Mouse (Mus musculus) urinary bladder, postnatal 4 days (tissue): ENCODE data around the gene Polr3b.
A peak's percentile ranks its signal among the peaks of the same experiment; 100 is the strongest.

Source experiments
- DNase-seq, 2 experiments: peaks; one replicate each; pipeline ENCODE4 v3.0.0; 2021 to 2022; ENCODE audit warnings: low spot score in 2 of 2

Polr3b gene

DNA sequence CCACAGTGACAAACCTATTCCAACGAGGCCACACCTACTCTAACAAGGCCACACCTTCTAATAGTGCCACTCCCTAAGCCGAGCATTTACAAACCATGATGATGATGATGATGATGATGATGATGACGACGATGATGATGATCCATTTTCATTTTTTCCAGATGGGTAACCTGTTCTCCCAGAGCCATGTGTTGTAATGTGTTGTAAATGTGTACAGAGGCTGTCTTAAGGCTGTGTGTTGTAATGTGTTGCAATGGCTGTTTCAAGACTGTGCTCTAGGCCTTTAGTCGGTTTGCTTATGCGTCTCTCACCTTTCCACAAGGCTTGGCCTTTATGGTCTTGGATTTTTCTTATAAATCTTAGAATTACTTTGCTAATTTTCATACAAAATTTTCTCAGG lies 40.0 kb downstream of the Polr3b start:
- no peak for DNase-seq

DNA sequence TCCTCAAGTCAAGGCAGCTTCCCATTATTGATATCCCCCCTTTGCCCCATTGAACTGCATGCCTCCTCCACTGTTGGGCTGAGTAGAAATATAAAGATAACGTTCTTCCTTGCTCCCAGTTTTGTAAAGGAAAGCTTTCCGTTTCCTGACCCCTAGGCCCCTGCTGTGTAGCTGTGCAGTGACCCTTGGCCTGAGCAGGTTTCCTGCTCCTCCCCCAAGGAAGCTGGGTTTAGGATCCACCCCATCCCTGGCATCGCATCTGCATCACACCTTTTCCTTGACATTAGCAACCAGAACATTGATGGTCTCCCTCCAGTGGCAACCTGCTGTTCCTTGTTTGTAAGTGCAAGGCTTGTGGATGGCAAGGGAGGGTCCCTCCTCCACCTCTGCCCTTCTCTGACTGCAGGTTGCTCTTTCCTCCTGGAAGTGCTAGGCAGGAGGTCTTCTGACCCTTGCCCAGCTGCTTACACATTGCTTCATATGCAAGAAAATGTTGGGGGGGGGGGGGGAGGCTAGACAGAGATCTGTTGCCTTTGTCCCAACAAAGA lies 43.7 kb downstream of the Polr3b start:
- DNase-seq, result peak in 1 of 2 experiments; percentile 51

DNA sequence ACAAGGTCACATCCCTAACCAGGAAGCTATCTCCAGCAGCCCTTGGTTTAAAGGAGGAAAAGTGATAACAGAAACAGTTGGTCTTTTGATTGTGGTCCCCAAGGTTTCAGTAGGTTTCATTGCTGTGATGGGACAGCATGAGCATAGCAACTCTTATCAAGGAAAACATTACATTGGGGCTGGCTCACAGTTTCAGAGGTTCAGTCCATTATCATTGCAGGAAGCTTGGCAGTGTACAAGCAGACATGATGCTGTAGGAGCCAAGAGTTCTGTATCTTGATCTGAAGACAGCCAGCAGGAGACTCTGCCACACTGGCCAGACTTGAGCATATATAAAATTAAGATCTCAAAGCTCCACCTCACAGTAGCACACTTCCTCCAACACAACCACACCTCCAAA lies 53.6 kb downstream of the Polr3b start:
- no peak for DNase-seq

DNA sequence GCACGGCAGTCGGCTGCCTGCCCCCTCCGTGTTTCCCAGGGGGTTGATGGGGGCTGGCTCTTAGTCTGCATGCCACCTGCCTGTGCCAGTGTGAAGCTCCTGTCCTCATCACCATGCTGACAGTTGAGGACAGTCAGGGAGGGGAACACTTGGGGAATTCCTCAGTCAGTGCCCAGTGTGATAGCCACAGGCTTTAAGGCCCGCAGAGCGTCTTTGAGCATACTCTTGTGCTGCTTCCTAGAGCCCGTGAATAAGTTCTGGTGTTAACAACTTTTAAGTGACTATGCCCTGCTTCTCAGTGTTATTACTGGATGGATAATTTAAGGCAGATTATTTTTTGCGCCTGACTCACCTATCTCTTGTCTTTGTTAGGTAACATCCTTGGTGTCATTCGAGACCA lies 54.4 kb downstream of the Polr3b start:
- DNase-seq, result no peak

DNA sequence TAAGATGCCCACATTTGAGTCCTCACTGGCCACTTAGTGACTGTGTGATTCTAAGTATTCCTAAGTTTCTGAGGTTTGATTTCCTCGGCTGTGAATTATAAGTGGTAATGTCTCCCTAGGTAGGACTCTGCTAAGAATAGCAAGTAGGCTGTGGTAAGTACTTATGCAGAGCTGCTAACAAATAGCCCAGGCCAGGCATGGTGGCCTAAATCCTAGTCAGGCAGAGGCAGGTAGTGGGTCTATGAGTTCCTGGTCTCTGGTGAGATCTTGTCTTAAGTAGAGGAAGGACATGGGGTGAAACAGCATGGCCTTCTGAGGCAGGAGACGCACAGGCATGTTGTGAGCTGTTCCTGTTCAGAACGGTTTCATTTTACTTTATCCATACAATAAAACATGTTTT lies 55.8 kb downstream of the Polr3b start:
- DNase-seq, result no peak

DNA sequence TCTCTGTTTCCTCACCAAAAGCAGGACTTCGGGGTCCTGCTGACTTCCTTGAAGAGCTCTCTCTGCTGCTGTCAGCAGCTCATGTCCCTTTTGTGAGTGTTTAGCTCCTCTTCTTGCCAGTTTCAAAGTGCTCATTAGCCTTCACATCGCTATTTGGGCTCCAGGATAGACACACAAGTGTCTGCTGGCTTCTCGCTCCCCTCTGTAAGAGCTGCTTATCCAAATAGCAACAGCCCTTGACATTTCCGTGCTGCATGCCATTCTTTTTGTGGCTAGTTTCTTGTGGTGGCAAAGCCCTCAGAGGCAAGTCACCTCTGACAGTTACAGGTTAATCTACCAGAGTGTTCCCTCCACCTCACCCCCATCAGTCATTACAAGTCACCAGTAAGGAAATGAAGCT lies 56.3 kb downstream of the Polr3b start:
- no peak for DNase-seq

DNA sequence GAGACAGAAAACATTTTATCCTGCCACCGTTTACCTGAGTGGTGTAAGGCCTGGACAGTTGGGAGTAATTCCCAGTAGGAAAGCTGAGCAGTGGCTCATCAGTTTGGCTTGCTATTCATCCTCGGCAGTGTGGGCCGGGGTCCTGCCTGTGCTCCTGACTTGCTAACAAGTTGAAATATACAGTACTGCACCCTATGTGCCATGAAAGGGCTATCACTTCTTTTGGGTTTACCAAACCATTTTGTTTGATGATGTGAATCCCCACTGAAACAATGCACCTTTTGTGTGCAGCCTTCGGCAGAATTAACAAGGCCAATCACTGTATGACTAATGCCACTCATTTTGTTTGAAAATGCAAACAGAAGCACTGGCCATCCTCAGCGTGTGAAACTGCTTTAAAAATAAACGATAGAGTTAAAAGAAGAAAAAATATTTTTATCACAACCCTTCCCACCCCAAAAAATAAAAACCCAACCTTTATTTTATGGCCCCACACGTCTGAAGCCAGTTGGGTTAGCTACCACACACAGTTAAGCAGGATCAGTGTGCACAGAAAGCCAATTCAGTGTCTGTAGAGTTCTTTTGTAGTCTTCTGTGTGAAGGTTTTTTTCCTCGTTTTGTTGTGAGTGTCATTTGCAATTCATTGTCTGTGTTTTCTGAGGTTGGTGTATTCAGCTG lies 63.5 kb downstream of the Polr3b start:
- no peak for DNase-seq

DNA sequence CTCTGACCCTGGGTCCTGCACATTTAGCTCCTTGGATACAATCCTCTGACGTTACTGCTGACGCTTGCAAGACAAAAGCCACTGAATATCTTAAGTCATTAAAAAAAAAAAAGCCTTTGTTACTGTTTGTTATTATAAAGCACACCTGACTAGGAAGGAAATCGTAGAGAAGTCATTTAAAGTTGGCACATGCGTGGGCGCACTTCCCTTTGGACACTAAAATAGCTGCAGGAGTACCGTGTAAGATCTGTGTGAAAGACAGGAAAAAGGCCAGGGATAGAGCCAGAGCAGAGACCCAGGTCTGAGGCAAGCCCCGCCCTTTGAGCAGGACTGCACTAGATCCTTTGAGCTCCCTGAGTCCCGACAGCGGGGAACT lies 64.0 kb downstream of the Polr3b start:
- no peak for DNase-seq

DNA sequence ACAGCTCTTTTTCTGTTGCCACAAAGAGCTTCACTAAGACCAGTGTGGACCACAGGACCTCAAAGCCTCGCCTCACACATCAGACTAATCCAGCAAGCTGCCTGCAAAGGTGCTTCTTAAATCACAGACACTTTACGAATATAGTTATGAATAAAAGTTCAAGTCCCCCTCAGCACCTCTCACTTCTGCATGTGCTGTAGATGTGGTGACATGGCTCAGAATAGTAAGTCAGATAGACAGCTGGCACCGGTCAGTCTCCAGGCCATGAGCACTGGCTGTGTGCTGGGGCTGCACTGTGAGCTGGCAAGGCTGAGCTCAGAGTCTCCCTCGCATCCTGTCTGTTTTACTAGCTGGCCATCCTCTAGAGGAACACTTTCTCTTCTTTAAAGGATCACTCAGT lies 64.6 kb downstream of the Polr3b start:
- DNase-seq, result no peak

DNA sequence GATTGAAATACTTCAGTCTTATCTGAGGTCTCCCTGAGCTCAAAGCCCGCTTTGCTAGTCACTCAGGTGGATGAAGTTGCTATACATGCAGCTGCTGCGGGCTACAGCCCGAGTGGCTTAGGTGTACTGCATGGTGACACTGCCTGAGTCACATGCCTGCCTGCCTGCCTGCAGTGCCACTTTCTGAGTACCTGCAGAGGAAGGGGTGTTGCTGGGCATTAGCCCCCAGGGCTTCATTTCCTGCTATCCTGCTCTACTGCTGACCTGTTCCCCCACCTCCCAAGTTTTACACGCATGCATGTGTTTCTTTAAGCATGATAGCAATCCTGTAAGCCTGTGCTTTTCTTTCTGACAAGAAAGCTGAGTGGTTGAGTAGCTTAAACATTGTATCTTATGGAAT lies 65.6 kb downstream of the Polr3b start:
- no peak for DNase-seq

DNA sequence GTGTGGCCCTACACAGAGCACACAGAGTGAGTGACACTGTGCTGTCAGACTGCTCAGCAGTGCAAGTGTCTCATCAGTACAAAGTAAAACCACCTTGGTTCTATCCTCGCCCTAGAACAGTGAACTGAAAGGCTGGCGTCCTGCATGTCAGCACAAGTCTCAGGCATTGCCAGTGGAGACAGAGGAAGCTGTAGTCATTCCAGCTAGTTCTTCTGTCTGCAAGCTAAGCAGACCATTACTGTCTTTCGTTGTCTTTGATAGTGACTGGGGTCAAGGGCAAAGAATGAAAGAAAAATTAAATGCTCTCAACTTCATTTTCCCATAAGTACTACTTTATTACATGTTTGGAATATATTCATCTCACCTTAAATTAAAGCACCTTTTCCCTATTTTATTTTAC lies 67.8 kb downstream of the Polr3b start:
- DNase-seq, result no peak

DNA sequence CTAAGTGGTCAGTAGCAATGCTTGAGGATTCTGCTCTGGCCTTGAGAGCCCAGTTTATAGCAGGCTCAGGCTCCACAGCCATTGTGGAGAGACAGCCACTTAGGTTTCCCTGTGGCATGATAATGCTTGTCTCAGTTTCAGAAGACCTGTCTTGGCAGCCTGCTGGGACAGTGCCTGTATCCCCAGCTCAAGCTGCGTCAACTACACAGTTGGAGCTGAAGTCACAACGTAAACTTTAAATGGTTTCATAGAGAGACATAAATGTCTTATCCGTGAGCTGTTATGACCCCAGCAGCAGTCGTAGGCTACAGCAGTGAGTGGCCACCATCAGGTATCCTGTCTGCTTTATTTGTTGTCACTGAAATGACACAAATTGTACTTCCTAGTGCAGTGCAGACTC lies 68.7 kb downstream of the Polr3b start:
- DNase-seq, result no peak

DNA sequence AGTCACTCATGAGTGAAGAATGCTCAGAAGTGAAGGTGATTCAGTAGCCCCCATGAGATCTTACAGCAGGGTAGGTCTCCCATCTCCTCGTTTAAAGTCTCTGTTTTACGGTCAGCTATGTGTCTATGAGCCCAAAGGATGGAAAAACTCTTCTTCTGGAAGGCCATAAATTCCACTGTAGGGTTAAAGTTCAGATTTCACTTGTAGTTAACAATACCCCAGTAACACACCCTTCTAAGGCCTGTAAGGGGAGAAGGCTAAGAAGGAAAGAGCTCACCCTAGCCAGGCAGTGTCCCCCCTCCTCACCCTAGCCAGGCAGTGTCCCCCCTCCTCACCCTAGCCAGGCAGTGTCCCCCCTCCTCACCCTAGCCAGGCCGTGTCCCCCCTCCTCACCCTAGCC lies 69.6 kb downstream of the Polr3b start:
- DNase-seq, result no peak

DNA sequence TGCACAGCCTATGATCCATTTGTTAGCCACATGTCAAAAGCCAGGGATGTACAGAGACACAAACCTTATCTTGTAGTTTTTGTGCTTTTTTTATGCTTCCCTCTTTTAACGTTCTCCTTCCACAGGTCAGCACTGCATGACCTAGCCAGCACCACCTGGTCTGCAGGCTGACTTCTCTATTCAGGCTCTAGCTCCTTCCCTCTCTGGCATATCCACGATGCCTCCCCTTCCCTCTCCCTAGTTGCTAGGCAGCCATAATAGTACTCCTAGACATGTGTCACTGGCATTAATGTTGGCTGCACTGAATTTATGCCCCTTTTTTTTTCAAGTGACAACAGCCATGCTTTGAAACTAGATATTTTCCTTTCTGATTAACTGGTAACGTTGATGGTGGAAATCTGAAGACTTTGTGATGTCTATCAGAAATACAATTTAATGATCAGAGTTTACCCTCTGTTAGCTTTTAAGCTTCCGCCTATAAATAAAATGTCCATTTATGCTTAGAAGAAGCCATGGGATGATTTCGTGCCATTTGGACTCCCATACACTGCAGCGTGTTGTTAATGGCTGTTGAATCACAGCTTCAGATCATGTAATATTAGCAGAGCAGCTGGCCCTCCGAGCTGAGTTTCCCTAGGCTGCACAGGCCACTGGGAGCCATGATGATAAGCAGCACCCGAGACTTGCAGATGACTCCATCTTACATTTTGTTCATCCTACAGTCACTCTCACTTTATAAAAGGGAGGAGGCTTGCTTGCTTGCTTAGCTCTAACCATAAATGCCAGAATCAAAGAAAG lies 71.9 kb downstream of the Polr3b start:
- no peak for DNase-seq

DNA sequence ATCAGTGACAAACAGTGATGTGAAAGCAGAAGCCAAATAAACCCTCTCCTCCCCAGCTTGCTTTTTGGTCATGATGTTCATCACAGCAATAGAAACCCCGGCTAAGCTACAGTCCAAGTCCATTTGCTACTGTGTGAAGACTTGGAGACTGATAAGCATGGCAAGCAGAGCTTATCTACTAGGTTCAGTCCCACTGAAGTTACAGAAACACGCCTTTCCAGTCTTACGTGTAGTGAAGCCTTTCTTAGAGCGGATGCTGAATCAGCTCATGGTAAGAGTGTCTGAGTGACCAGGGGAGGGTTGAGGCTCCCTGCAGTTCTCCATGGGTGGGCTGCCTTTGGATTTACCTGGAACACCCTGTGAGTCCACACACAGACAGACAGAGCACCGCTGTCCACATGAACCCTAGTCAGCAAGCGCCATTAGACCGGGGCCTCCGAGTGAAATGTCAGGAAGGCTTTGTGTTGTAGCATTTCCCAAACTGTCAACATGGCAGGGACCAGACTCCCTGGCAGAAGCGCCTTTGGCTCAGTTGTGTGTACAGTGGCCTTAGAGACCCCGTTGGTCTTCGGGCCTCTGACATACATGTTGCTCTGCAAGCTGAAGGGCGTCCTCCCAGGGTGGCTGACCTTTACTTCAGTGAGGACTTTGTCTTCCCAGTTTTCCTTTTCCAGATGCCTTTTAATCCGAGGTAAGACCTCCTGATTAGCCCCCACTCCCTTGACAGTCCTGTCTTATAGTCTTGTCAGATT lies 78.3 kb downstream of the Polr3b start:
- DNase-seq, result no peak

DNA sequence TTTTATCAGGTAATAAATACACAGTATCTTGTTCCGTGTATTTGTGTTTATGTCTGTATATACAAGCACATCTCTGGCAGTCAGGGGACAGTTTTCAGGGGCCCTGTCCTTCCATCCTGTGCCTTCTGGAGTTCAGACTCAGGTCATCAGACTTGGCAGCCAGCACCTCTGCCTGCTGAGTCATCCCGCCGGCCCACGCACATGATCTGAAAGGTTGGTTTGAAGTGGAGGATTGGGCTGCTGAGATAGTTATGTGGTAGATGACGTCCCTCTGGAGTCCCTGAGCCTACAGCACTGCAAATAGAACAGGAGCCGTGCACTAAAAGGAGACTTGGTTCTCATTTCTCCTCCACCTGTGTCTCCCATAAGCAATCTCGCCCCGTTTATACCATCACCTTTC lies 79.0 kb downstream of the Polr3b start:
- peak in 1 of 2 experiments; percentile 28 for DNase-seq

DNA sequence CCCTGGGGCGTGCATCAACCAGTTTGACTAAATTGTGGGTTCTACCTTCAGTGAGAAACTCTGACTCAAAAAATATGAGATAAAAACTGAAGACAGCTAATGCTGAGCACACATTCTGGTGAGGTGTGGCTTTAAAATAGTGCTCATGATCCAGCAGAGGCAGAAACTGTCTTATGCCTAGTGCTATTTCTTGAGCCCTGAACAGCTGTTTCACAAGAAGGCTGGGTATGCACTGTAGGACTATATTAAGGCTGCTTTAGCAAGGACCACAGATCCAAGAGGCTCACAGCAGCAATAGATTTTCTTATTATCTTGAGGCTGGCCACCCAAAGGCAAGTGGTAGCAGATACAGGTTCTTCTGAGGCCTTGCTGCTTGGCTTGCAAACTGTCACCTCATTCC lies 80.0 kb downstream of the Polr3b start:
- no peak for DNase-seq

DNA sequence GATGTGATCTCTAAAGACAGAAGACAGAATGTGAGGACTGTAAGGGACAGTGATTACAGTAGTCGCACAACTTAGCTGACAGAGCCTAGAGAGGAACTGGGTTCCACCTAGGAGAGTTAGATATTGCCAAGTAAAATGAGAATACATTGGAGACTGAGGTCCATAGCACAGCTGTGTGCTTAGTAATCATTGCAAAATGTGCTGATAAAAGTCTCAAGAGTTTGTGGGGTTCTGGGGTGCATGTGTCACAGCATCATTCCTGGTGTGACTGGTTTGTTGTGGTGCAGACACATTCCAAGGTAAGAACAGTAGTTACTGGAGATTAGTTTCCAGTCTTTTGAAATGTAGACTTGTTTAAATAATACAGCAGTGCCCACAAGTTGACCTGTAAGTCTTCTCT lies 82.5 kb downstream of the Polr3b start:
- DNase-seq, result no peak

DNA sequence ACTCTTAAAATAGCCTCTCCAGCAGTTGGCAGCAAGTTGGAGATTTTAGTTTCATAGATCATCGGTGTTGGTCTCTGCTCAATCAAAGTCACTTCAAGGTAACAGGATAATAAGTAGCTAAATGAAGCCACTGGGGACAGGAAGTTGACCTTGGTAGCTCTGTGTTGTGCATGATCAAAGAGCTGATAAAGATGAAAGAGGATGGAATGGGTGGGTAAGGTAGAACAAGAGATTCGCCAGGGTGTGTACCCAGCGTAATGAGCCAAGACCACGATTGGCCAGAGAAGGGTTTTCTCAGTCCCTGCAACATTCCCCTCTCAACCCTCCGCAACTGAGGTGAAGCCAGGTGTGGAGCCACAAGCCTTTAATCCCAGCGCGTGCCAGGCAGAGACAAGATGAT lies 83.1 kb downstream of the Polr3b start:
- DNase-seq, result no peak

DNA sequence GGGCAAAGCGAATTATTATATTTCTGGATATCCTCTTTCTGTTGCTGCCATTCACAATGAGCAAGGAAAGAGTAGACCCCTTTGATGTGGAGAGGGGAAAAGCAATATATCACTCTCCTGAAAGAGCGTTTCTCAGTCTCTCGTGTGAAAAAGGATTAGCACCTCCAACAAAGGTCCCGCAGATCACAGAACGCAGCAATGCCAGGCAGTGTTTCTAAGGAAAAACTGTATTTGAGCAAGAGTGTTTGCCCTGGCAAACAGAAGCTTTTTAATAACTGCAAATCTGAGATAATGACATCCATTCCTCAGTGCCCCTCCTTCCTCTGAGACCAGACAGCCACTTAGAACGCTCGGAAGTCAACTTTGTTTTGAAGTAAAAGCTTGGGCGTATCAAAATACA lies 84.5 kb downstream of the Polr3b start:
- no peak for DNase-seq

DNA sequence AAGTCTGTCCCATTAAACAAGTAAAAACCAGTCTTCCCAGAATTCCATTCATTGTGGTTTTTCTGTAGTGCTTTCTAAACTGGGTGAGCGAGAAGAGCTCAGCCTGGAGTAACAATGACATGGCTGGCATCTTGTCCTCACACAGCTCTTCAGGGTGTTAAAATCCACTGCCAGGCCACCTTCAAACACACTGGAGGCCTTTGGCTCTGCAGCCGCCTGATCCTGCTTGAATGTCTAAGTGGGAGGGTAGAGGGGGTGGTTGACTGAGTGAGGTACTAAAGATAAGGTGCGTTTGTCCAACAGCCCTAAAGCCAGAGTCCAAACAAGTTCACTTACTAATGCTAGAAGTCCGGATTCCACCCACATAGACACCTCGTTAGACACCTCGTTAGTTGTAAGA lies 85.1 kb downstream of the Polr3b start:
- no peak for DNase-seq

DNA sequence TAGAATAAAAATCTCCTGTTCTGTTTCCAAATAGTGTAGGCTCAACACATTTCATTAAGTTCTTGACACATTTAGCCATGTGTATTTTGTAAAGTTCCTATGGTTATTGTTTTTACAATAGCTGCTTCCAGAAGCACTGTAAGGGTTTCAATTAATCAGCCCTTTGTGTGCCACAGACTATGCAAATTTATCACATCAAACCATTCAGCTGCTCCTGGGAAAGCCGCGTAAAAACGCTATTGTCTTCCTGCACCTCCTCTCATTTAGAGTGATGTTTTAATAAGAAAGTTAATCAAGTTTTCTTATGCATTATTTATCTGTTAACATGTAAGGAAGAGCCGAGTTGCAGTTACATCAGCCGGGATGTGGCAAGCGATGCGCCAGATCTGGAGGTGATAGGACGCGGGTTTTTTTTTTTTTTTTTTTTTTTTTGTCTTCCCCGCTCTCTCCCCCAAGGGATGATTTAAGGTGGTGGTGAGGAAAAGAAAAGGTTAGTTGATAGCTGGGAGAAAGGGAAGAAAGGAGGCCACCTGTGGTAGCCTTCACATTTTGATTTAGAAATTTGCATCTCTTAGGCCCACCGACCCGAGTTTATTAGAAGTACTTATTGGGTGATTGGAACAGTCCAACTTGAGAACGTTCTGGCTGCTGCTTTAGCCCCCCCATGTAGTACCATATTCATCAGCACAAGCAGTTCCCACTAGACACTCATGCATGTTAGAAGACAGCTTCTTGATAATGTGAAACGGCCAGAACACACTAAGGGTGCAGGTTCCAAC lies 85.8 kb downstream of the Polr3b start:
- no peak for DNase-seq
